Mouse (Mus musculus) urinary bladder, postnatal 25 days (tissue): ENCODE results near the gene Gli3.

ENCODE experiments used
- DNase-seq: peaks from one replicate; pipeline ENCODE4 v3.0.0; 2022; ENCODE audit warnings: low spot score

The Gli3 gene

GRCm38 (mm10) chr13:15552009-15552408 lies 89.0 kb downstream of the Gli3 start:
- no peak for DNase-seq

- no peak for DNase-seq
These were observed 93.6 kb downstream of the Gli3 start for GRCm38 (mm10) chr13:15556646-15557098.

- DNase-seq, result no peak
These were observed 98.4 kb downstream of the Gli3 start for GRCm38 (mm10) chr13:15561441-15561840.

- DNase-seq, result no peak
These were observed 108.0 kb downstream of the Gli3 start for GRCm38 (mm10) chr13:15570908-15571568.

- no peak for DNase-seq
These were observed 114.3 kb downstream of the Gli3 start for GRCm38 (mm10) chr13:15577133-15577917.

- DNase-seq, result no peak
These were observed 117.4 kb downstream of the Gli3 start for GRCm38 (mm10) chr13:15580458-15580857.

- DNase-seq, result no peak
These were observed 122.9 kb downstream of the Gli3 start for GRCm38 (mm10) chr13:15585941-15586340.

- no peak for DNase-seq
These were observed 125.5 kb downstream of the Gli3 start for GRCm38 (mm10) chr13:15588278-15589272.

GRCm38 (mm10) chr13:15590326-15590933 lies 127.4 kb downstream of the Gli3 start:
- DNase-seq, result no peak

GRCm38 (mm10) chr13:15596667-15597066 lies 133.6 kb downstream of the Gli3 start:
- DNase-seq, result no peak

GRCm38 (mm10) chr13:15599741-15600140 lies 136.7 kb downstream of the Gli3 start:
- no peak for DNase-seq

GRCm38 (mm10) chr13:15602161-15602560 lies 139.1 kb downstream of the Gli3 start:
- DNase-seq, result no peak

GRCm38 (mm10) chr13:15602677-15603221 lies 139.7 kb downstream of the Gli3 start:
- DNase-seq, result no peak

- DNase-seq, result no peak
These were observed 141.0 kb downstream of the Gli3 start for GRCm38 (mm10) chr13:15604074-15604473.

GRCm38 (mm10) chr13:15617423-15617822 lies 154.4 kb downstream of the Gli3 start:
- DNase-seq, result no peak

- no peak for DNase-seq
These were observed 155.1 kb downstream of the Gli3 start for GRCm38 (mm10) chr13:15618051-15618692.

GRCm38 (mm10) chr13:15621009-15621408 lies 158.0 kb downstream of the Gli3 start:
- DNase-seq, result no peak

- DNase-seq, result no peak
These were observed 161.7 kb downstream of the Gli3 start for GRCm38 (mm10) chr13:15624490-15625353.

- no peak for DNase-seq
These were observed 178.5 kb downstream of the Gli3 start for GRCm38 (mm10) chr13:15641548-15641947.

- DNase-seq, result no peak
These were observed 197.5 kb downstream of the Gli3 start for GRCm38 (mm10) chr13:15660502-15660901.
